12 mouse cellular contexts compared by ENCODE assay signal in genomic region chr1:77441987-77442386, GRCm38 (mm10).
DNase-seq lines count a peak whose midpoint lies in the region; ATAC-seq and TF ChIP-seq lines count a peak whose summit lies in the region.
"Had no signal": no experiment of that assay in that cellular context is flagged by ENCODE, and none has a peak within 500 bp of the region (broad histone marks: within the 10 kb centered on the region; RNA-seq: fewer than 3 reads in every experiment).

No protein-coding gene starts in this region.

- H3K27ac ChIP-seq in gastrocnemius, adult 2 months: peak overlapping the region; percentile 32
- H3K27ac ChIP-seq in layer of hippocampus, adult 2 months: peak overlapping the region; percentile 52
- H3K27ac ChIP-seq in lung, embryonic 15.5 days: peak overlapping the region; percentile 38; the same call in 1 of the 2 replicates
- H3K27ac ChIP-seq in stomach, embryonic 16.5 days (ENCODE audit: low read length): peak overlapping the region; percentile 21; the same call in 1 of the 2 replicates
- H3K27ac ChIP-seq in midbrain, postnatal 0 days (ENCODE audit: low read depth, low read length): no peak overlapping the region
- H3K27ac ChIP-seq: hindbrain, embryonic 10.5 days; liver, embryonic 13.5 days had no signal

- no peak overlapping the region for H3K4me3 ChIP-seq in gastrocnemius, adult 2 months
- no peak overlapping the region for H3K4me3 ChIP-seq in layer of hippocampus, adult 2 months
- H3K4me3 ChIP-seq in lung, embryonic 15.5 days: no peak overlapping the region
- no peak overlapping the region for H3K4me3 ChIP-seq in stomach, embryonic 16.5 days (replicated peaks; ENCODE audit: low read length)
- H3K4me3 ChIP-seq in midbrain, postnatal 0 days (ENCODE audit: low read depth, low read length): no peak overlapping the region
- H3K4me3 ChIP-seq: hindbrain, embryonic 10.5 days; liver, embryonic 13.5 days had no signal

- no peaks in the 10 kb centered on the region for H3K9me3 ChIP-seq in lung, embryonic 15.5 days
- H3K9me3 ChIP-seq in stomach, embryonic 16.5 days (replicated peaks; ENCODE audit: control insufficient read depth, low read length): no peaks in the 10 kb centered on the region
- no peaks in the 10 kb centered on the region for H3K9me3 ChIP-seq in midbrain, postnatal 0 days (ENCODE audit: low read length)
- H3K9me3 ChIP-seq: hindbrain, embryonic 10.5 days; liver, embryonic 13.5 days had no signal

- intact Hi-C loops in gastrocnemius, adult 2 months (cut with DNase I): no loop called here

- no peak overlapping the region for H3K9ac ChIP-seq in lung, embryonic 15.5 days
- H3K9ac ChIP-seq in stomach, embryonic 16.5 days (ENCODE audit: low read length): no peak overlapping the region
- no peak overlapping the region for H3K9ac ChIP-seq in midbrain, postnatal 0 days (replicated peaks; ENCODE audit: low read length, poor library complexity, severe bottlenecking)
- H3K9ac ChIP-seq: liver, embryonic 13.5 days had no signal

- peaks cover 12% of the 10 kb centered on the region for H3K4me1 ChIP-seq in lung, embryonic 15.5 days
- H3K4me1 ChIP-seq in stomach, embryonic 16.5 days (ENCODE audit: control insufficient read depth, insufficient read depth, low read length): peaks cover 9% of the 10 kb centered on the region; the same call in 1 of the 2 replicates
- peaks cover 11% of the 10 kb centered on the region; the same call in 1 of the 2 replicates for H3K4me1 ChIP-seq in midbrain, postnatal 0 days (ENCODE audit: insufficient read depth, low read length)
- H3K4me1 ChIP-seq: liver, embryonic 13.5 days had no signal

- no peak for ATAC-seq in lung, embryonic 15.5 days (ENCODE audit: borderline replicate concordance, extremely low read depth, low FRiP score, low TSS enrichment)
- ATAC-seq in stomach, embryonic 16.5 days (ENCODE audit: insufficient read depth, low FRiP score): peak; percentile 75; the same call in 1 of the 2 replicates
- no peak for ATAC-seq in midbrain, postnatal 0 days (ENCODE audit: low FRiP score)

- H3K36me3 ChIP-seq in lung, embryonic 15.5 days: no peaks in the 10 kb centered on the region; the same call in 1 of the 2 replicates
- no peaks in the 10 kb centered on the region for H3K36me3 ChIP-seq in stomach, embryonic 16.5 days (ENCODE audit: control insufficient read depth, insufficient read depth, low read length)
- H3K36me3 ChIP-seq in midbrain, postnatal 0 days (ENCODE audit: insufficient read depth, low read length): no peaks in the 10 kb centered on the region
- H3K36me3 ChIP-seq: liver, embryonic 13.5 days had no signal

- 7% methylated on average over 4 of the region's 4 CpGs for WGBS in lung, embryonic 15.5 days
- 15% methylated on average over 4 of the region's 4 CpGs for WGBS in stomach, embryonic 16.5 days
- WGBS in midbrain, postnatal 0 days: 26% methylated on average over 4 of the region's 4 CpGs

- DNase-seq in gastrocnemius, adult 2 months: no peak
- DNase-seq in gastrocnemius, postnatal 25 days: no peak
- no peak for DNase-seq in layer of hippocampus, adult 2 months (ENCODE audit: low spot score in 2 of 2)
- DNase-seq in layer of hippocampus, adult 9-11 months: no peak
- no peak for DNase-seq in midbrain, postnatal 0 days (ENCODE audit: low spot score)
- no peak for DNase-seq in right cerebral cortex, adult 2 months (ENCODE audit: low spot score in 2 of 2)
- DNase-seq: cerebellum, adult 2 months; kidney, adult 11 months; liver, embryonic 13.5 days had no signal

- no peaks in the 10 kb centered on the region for H3K27me3 ChIP-seq in lung, embryonic 15.5 days
- no peaks in the 10 kb centered on the region for H3K27me3 ChIP-seq in stomach, embryonic 16.5 days (ENCODE audit: control insufficient read depth, insufficient read depth, low read length)
- no peaks in the 10 kb centered on the region for H3K27me3 ChIP-seq in midbrain, postnatal 0 days (ENCODE audit: insufficient read depth, low read length)
- H3K27me3 ChIP-seq: liver, embryonic 13.5 days had no signal

- TF ChIP-seq CTCF in gastrocnemius, adult 2 months (IDR thresholded peaks at IDR 0.05): no peak
- no peak for TF ChIP-seq CTCF in layer of hippocampus, adult 2 months (conservative IDR thresholded peaks at IDR 0.05)
- no peak for TF ChIP-seq CTCF in midbrain, postnatal 0 days (IDR thresholded peaks at IDR 0.05)

- H3K4me2 ChIP-seq in lung, embryonic 15.5 days: no peak overlapping the region
- H3K4me2 ChIP-seq in stomach, embryonic 16.5 days (ENCODE audit: low read depth, low read length): peak overlapping the region; percentile 2; the same call in 1 of the 2 replicates
- H3K4me2 ChIP-seq in midbrain, postnatal 0 days (ENCODE audit: low read depth, low read length, poor library complexity, severe bottlenecking): no peak overlapping the region
- H3K4me2 ChIP-seq: liver, embryonic 13.5 days had no signal
